Mouse (Mus musculus) cortical plate, adult 2 months (tissue): ENCODE measurements around the gene Rptn.

Source experiments
- CTCF ChIP-seq: fragments of 200-500 bp; IDR thresholded peaks from 2 replicates; pipeline ENCODE4 v1.5.1; 2011; ENCODE audit warnings: mild to moderate bottlenecking, control low read depth, low read length; ENCODE audit not compliant: insufficient read depth; ENCODE audit errors: extremely low read depth
- POLR2A ChIP-seq: fragments of 200-500 bp; IDR thresholded peaks from 2 replicates; pipeline ENCODE4 v1.6.1; 2011; ENCODE audit warnings: mild to moderate bottlenecking, low read length, control low read depth; ENCODE audit not compliant: insufficient read depth; ENCODE audit errors: extremely low read depth

DNA sequence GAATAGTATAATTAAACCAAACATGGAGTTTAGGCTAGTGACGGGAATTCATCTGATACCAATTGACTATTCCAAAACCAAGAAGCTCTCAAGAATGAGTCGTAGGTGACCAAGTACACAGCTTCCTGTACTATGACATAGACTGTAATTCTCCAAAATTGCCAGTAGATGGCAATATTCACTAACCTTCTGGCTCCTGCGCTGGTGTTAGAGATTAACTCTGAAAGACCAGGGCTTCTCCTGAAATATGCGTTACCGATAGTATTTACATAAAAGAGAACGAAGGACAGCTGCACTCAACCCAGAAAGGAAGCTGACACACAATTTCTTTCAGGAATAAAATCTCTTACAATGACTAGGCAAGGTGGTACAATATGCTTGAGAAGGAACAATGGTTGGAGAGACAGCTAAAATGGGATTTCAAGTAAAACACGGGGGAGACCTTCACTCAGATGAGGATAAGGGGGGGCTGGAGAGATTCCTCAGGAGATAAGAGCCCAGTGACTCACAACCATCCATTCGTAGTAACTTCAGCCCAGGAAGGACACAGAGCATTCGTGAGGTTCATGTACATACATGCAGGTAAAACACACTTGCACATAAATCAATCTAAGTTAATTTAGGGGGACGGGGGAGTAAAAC is 31.4 kb upstream of the Rptn start:
- TF ChIP-seq CTCF (peak; percentile 47; the same call in 1 of the 2 replicates), POLR2A (no peak)
